Mouse (Mus musculus): ENCODE data around the gene Clec4b2.
A peak's percentile ranks its signal among the peaks of the same experiment; 100 is the strongest.
"Not testable (repeated sequence)": the region's sequence is repeated elsewhere in the genome, so short reads cannot be mapped to it uniquely, and the experiment has no call there.

Gene Clec4b2

GRCm38 (mm10) chr6:123172593-123172992, at the start of gene Clec4b2:
TSS of gene Clec4b2 (plus strand) at chr6:123172893.
- no peak for DNase-seq

DNA sequence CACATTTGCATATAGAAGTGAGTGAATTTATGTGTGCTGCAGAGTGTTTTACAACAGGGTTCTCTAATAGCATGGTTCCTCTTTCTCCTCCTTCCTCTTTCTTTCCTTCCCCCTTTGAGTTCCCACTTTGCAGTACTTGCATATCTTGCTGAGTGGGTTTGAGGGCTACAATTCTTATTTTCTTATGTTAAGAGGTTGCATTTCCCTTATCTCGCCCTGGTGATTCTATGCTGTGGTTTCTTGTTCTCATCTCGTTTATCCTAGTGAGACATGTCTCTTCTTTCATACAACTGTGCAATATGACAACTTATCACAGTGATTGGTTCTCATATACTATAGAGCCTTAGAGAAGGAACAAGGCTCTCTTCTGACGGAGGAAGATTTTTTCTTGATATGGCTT, 49.5 kb upstream of the Clec4b2 start:
- no peak for DNase-seq

GRCm38 (mm10) chr6:123127173-123127572, 45.5 kb upstream of the Clec4b2 start:
- DNase-seq, result no peak

- DNase-seq, result not testable (repeated sequence)
These were observed 34.7 kb upstream of the Clec4b2 start for GRCm38 (mm10) chr6:123137766-123138526.

GRCm38 (mm10) chr6:123170106-123170505, 2.6 kb upstream of the Clec4b2 start:
- DNase-seq, result no peak

DNA sequence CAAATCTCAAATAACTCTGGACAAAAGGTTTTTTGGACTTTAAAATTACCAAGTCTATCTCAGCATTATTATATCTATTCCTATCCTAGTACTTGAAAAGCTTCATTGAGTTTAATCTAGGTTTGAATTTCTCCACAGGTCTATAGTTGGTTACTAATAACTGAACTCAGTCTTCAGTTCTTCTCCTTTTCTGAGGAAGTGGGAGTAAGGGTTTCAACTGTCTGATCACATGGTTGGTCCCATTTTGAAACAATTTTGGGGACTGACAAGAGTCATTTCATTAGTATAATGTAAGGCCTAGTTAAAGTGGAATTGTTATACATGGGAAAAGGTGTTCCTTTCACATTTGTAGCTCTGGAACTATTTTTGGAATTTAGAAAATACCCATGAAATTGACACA, 1.7 kb upstream of the Clec4b2 start:
- DNase-seq, result no peak

DNA sequence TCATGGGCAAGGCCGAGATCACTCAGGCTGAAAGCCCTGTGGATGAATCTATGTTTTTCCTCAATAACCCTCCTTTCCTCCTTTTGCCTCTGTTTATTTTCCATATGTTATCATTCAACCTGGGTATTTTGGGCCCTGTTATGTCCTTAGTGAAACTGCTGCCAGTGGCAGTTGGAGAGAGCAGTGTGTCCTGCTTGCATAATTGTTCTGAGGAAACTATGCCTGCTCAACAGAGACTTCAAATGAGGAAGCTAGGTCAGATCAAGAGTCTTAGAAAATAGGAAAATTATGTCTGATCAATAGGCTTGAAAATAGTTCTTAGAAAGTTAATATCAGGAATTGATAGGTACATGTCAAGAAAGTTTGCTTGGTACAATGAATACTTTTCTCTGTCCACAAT, 2.9 kb downstream of the Clec4b2 start:
- no peak for DNase-seq

GRCm38 (mm10) chr6:123184862-123185261, 12.2 kb downstream of the Clec4b2 start:
- peak in 1 of 2 experiments; percentile 8 for DNase-seq

- no peak for DNase-seq
These were observed 34.7 kb downstream of the Clec4b2 start for GRCm38 (mm10) chr6:123207187-123208076.

DNA sequence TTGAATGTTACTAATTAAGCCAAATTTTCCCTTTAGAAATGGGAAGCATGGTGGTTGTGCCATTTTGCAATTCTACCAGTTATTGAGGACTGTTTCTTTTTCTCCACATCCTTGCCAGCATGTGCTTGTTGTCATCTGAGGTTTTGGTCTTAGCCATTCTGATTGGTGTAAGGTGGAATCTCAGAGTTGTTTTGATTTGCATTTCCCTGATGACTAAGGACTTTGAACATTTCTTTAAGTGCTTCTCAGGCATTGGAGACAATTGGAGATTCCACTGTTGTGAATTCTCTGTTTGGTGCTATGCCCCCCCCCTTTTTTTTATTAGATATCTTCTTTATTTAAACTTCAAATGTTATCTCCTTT, 35.4 kb downstream of the Clec4b2 start:
- DNase-seq, result not testable (repeated sequence)

GRCm38 (mm10) chr6:123211726-123212125, 39.0 kb downstream of the Clec4b2 start:
- DNase-seq, result no peak

GRCm38 (mm10) chr6:123227519-123228166, 55.0 kb downstream of the Clec4b2 start:
- DNase-seq, result no peak

GRCm38 (mm10) chr6:123229644-123230043, 57.0 kb downstream of the Clec4b2 start, which contains the start of gene Clec4n:
TSS of gene Clec4n (plus strand) at chr6:123229843.
- DNase-seq, result no peak

DNA sequence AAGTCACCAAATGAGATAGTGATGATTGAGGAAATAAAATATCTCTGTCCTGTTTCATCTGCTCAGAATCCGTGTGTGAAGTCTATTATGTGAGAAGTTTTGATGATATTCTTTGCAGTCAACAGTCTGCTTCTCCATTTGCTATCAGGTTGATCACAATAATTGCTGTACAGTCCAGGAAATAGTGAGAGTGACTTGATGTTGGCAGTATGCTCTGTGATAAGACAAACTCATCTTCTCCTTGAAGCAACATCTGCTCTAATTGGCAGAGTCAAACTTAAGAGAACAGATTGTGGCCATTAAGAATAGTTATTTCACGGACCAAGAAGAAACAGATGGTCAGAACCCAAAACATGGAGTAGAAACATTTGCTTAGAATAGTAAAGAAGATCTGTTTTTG, 58.5 kb downstream of the Clec4b2 start:
- DNase-seq, result no peak

- DNase-seq, result no peak
These were observed 64.9 kb downstream of the Clec4b2 start for GRCm38 (mm10) chr6:123237582-123237981.

DNA sequence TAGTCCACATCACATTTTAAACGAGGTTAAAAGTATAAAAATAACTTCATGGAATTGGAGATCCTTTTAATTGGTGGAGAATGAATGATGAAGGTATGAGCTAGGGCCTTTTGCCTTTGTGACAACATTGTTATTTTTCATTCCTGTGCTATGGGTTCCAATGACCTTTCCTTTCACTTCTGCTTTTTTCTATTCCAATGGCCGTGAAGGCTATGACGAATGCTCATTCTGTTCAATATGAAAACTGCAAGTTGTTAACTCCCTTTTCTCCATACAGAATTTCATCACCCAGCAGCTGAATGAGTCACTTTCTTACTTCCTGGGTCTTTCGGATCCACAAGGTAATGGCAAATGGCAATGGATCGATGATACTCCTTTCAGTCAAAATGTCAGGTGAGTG, 71.5 kb downstream of the Clec4b2 start:
- no peak for DNase-seq

DNA sequence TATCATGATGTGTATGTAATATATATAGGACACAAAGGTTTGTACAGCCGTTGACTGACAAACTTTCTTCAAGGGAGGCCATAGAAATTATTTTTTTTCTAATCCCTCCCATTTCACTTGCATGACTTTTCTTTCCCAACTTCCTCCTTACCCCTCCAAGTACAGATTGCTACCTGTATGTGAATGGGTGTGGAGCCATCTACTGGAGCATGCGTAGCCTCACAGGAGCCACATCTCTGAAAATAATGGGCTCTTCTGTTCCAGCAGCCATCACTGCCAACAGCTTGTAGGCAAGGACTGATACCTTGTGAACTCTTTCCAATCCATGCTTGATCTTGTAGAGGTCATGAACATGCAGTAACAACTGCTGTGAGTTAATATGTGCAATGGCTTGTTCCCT, 76.2 kb downstream of the Clec4b2 start:
- DNase-seq, result not testable (repeated sequence)

GRCm38 (mm10) chr6:123252735-123253134, 80.0 kb downstream of the Clec4b2 start:
- DNase-seq, result no peak

All from lung, postnatal 4 days (tissue).